Mouse (Mus musculus) neural tube, embryonic 15.5 days (tissue): ENCODE measurements around the gene Nacc2. TPM values are rescaled to one million over a fixed set of nuclear protein-coding genes. Genes with fewer than 3 reads are reported as not detected.
A peak's percentile ranks its signal among the peaks of the same experiment; 100 is the strongest.

Source experiments
- ATAC-seq: fragments of 200-750 bp; cut with Nextera tagmentation; 2 replicates; pipeline ENCODE4 v1.8.0; 2017; ENCODE audit warnings: mild to moderate bottlenecking, moderate TSS enrichment, moderate library complexity; ENCODE audit not compliant: low FRiP score
- H3K27ac ChIP-seq: fragments of 300-500 bp; sonication (generic); replicated peaks from 2 replicates; pipeline ENCODE4 v1.5.1; 2015; ENCODE audit warnings: mild to moderate bottlenecking, inconsistent platforms
- H3K27me3 ChIP-seq: fragments of 300-500 bp; sonication (generic); replicated peaks from 2 replicates; pipeline ENCODE4 v1.6.1; 2015; ENCODE audit warnings: inconsistent platforms
- H3K36me3 ChIP-seq: fragments of 300-500 bp; sonication (generic); 2 replicates; pipeline ENCODE4 v1.6.1; 2015; ENCODE audit warnings: inconsistent platforms
- H3K4me1 ChIP-seq: fragments of 300-500 bp; sonication (generic); 2 replicates; pipeline ENCODE4 v1.6.1; 2015; ENCODE audit warnings: inconsistent platforms
- H3K4me2 ChIP-seq: fragments of 300-500 bp; sonication (generic); 2 replicates; pipeline ENCODE4 v1.6.1; 2015; ENCODE audit warnings: inconsistent platforms, mild to moderate bottlenecking, moderate library complexity
- H3K4me3 ChIP-seq: fragments of 300-500 bp; sonication (generic); replicated peaks from 2 replicates; pipeline ENCODE4 v1.5.1; 2015; ENCODE audit warnings: mild to moderate bottlenecking, inconsistent platforms
- H3K9ac ChIP-seq: fragments of 300-500 bp; sonication (generic); replicated peaks from 2 replicates; pipeline ENCODE4 v1.6.1; 2015; ENCODE audit warnings: mild to moderate bottlenecking, inconsistent platforms
- H3K9me3 ChIP-seq: fragments of 300-500 bp; sonication (generic); replicated peaks from 2 replicates; pipeline ENCODE4 v1.6.1; 2016; ENCODE audit warnings: inconsistent platforms
- WGBS: fragments of 180-500 bp; shearing (Covaris S2); methylation state at CpG from one replicate; pipeline ENCODE4 v1.1.7; 2015; ENCODE audit warnings: mixed read lengths; 5-methylcytosine and 5-hydroxymethylcytosine counted together
- polyA plus RNA-seq: library from polyadenylated mRNA; unstranded; fragments of >200 nt; fragmentation: Nextera tagmentation; extraction: Ambion mirVana; gene quantifications from 2 replicates; pipeline ENCODE4 v1.2.1, GENCODE M21; 2015

Gene Nacc2
- polyA plus RNA-seq, 1 experiment from 2014 or later, result 22.9 TPM

GRCm38 (mm10) chr2:26090876-26091770 lies 31.9 kb downstream of the Nacc2 start:
- Histone ChIP-seq H3K9me3 (no peaks in the 10 kb centered on the region), H3K9ac (peak overlapping the region; percentile 73), H3K36me3 (no peaks in the 10 kb centered on the region), H3K4me3 (peak overlapping the region; percentile 69), H3K4me1 (peaks cover 60% of the 10 kb centered on the region), H3K27ac (peak overlapping the region; percentile 89), H3K4me2 (peak overlapping the region; percentile 95), H3K27me3 (no peaks in the 10 kb centered on the region)
- ATAC-seq, result peak; percentile 56
- 1% methylated on average over 38 of the region's 39 CpGs for WGBS

DNA sequence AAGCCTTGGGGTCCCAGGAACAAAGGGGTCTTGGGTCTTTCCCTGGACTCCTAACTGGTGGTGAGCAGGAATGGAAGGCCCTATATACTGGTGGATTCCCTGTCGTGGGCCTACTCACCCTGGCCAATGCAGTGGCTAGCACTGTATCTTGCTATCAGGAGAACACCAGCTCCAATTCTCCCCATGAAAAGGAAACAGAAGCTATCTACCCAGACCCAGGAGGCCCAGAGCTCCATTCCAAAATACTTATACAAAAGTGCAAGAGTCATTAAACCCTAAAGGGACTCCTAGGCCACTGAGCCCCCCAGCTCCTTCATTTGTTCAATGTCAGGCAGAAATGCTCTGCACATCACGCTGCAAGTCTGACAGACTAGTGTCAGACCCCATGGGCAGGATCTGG lies 34.0 kb downstream of the Nacc2 start:
- Histone ChIP-seq H3K27me3 (no peaks in the 10 kb centered on the region), H3K4me2 (peak overlapping the region; percentile 11; the same call in 1 of the 2 replicates), H3K27ac (no peak overlapping the region), H3K36me3 (no peaks in the 10 kb centered on the region), H3K4me1 (peaks cover 58% of the 10 kb centered on the region), H3K4me3 (no peak overlapping the region), H3K9me3 (no peaks in the 10 kb centered on the region), H3K9ac (0 out of 2 replicates have a peak overlapping the region, but pooled peaks have one; percentile 14)
- 83% methylated on average over 2 of the region's 2 CpGs for WGBS
- no peak for ATAC-seq

DNA sequence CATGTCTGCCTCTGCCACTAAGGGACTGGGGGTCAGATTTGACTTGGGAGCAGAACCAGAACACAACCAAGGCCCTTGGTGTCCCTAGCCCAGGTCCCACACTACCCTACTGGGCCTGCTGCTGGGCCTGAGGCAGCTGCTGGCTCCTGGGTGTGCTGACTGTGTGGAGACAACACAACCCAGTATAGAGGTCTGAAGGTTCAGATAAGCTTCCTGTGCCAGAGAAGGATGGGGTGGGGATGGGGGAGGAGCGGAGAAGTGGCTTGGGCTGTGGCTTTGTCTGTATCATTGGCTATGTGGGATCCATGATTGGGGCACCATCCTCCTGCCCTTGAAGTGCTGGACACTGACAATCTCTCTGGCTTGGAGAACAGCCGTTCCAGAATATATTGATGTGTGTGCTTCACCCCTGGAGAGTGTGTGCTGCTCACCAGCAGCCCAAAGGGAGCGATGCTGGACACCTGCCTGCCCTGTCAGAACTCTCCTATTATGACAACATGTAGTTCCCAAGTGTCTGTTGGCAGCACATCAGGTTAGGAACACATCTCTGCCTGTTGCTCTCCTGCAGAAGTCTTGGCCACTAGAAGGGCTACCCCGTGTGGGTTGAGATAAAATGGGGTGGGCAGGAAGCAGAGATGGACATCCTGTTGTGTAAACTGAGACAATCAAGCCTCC lies 36.0 kb downstream of the Nacc2 start:
- Histone ChIP-seq H3K27ac (no peak overlapping the region), H3K4me3 (no peak overlapping the region), H3K4me1 (peaks cover 39% of the 10 kb centered on the region), H3K9me3 (no peaks in the 10 kb centered on the region), H3K9ac (no peak overlapping the region), H3K4me2 (no peak overlapping the region), H3K36me3 (no peaks in the 10 kb centered on the region), H3K27me3 (no peaks in the 10 kb centered on the region)
- no peak for ATAC-seq
- 81% methylated on average over 4 of the region's 4 CpGs for WGBS

DNA sequence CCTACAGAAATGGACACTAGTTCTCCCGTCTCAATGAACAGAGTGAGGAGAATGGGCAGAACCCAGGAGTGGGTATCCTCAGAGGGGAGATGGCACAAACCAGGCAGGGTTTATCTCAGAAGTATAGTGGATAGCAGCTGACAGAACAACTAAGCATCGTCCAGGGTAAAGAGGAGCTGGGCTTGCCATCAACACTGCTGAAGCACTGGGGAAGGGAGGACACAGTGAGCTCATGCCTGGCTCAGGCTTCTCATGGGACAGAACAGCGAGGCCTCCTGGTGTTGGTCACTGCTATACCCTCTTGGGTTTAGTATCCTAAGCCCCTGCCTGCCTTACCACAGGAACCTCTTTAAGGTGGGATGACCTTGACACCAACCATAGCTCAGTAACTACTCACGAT lies 36.5 kb downstream of the Nacc2 start:
- Histone ChIP-seq H3K36me3 (no peaks in the 10 kb centered on the region), H3K4me1 (peaks cover 36% of the 10 kb centered on the region), H3K4me2 (no peak overlapping the region), H3K27me3 (no peaks in the 10 kb centered on the region), H3K4me3 (no peak overlapping the region), H3K9me3 (no peaks in the 10 kb centered on the region), H3K9ac (no peak overlapping the region), H3K27ac (no peak overlapping the region)
- no peak for ATAC-seq
- 87% methylated on average over 4 of the region's 4 CpGs for whole genome bisulfite sequencing

DNA sequence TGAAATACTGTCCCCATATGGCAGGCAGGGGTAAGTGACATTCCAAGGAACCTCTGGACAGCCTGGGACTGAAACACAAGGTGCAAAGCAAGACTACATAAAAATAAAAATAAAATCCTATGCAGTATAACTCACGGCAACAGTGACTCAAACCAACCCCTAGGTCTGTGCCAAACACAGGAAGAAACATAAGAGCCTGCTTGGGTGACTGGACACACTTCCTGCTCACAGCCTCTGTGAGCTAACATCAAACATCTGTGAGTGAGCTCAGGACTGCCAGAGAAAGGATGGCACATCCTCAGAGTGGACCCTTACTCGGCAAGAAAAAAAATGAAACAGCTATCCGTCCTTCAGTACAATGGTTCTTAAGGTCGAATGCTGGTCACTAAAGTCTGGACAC lies 40.1 kb downstream of the Nacc2 start:
- WGBS, result 74% methylated on average over 4 of the region's 4 CpGs
- no peaks in the 10 kb centered on the region for H3K27me3 ChIP-seq
- H3K9me3 ChIP-seq, result no peaks in the 10 kb centered on the region
- ATAC-seq, result no peak
- H3K4me2 ChIP-seq, result no peak overlapping the region
- no peak overlapping the region for H3K27ac ChIP-seq
- H3K4me3 ChIP-seq, result no peak overlapping the region
- H3K36me3 ChIP-seq, result no peaks in the 10 kb centered on the region
- no peak overlapping the region for H3K9ac ChIP-seq
- H3K4me1 ChIP-seq, result peaks cover 12% of the 10 kb centered on the region; the same call in 1 of the 2 replicates

- Histone ChIP-seq H3K27me3 (no peaks in the 10 kb centered on the region), H3K36me3 (no peaks in the 10 kb centered on the region), H3K9me3 (no peaks in the 10 kb centered on the region), H3K4me3 (no peak overlapping the region), H3K27ac (no peak overlapping the region), H3K4me2 (no peak overlapping the region), H3K4me1 (0 out of 2 replicates have a peak, but pooled peaks cover 5% of the 10 kb centered on the region), H3K9ac (no peak overlapping the region)
- ATAC-seq, result no peak
- WGBS, result 78% methylated on average over 3 of the region's 3 CpGs
These were observed 42.2 kb downstream of the Nacc2 start for GRCm38 (mm10) chr2:26080830-26081229.

DNA sequence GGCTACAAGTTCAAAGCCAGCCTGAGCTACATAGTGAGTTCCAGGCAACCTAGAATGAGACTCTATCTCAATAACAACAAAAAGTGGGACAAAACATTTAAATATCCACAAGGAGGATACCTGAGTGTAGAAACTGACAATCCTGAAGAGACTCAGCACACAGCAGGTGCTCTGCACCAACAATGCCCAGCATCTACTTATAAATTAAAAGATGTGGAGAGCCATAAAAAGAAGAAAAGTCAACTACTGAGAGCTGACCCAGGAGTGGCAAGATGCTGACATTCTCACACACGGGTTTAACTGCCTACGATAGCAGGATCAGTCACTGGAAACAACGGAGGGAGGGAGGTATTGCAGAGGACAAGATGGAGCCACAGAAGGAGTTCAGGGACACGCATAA lies 43.6 kb downstream of the Nacc2 start:
- no peak for ATAC-seq
- Histone ChIP-seq H3K9ac (no peak overlapping the region), H3K4me2 (no peak overlapping the region), H3K27ac (no peak overlapping the region), H3K27me3 (no peaks in the 10 kb centered on the region), H3K4me1 (0 out of 2 replicates have a peak, but pooled peaks cover 5% of the 10 kb centered on the region), H3K36me3 (no peaks in the 10 kb centered on the region), H3K4me3 (no peak overlapping the region), H3K9me3 (no peaks in the 10 kb centered on the region)
- 69% methylated on average over 4 of the region's 4 CpGs for WGBS

DNA sequence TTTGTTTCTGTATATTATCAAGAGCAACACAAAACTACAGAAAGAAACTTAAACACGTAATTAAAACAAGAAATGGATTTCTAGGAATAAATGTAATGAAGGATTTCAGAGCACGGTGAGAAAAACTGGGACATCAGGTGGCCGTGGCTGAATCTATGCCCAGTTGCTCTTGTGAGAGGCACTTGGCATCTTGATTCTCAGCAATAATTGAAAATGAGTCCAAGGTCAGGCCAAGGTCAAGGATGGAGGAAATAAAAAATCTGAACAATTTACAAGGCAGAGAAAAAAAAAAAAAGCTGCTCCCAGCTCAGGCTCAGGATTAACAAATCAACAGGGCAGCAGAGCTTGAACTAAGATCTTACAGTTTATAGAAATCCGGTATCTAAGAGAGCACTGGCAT lies 46.0 kb downstream of the Nacc2 start:
- no peak overlapping the region for H3K4me2 ChIP-seq
- no peak overlapping the region for H3K27ac ChIP-seq
- 80% methylated on average over 4 of the region's 4 CpGs for WGBS
- H3K4me3 ChIP-seq, result no peak overlapping the region
- no peaks in the 10 kb centered on the region for H3K9me3 ChIP-seq
- 0 out of 2 replicates have a peak, but pooled peaks cover 5% of the 10 kb centered on the region for H3K4me1 ChIP-seq
- no peaks in the 10 kb centered on the region for H3K36me3 ChIP-seq
- no peak overlapping the region for H3K9ac ChIP-seq
- no peaks in the 10 kb centered on the region for H3K27me3 ChIP-seq
- no peak for ATAC-seq

GRCm38 (mm10) chr2:26076121-26076520 lies 46.9 kb downstream of the Nacc2 start:
- Histone ChIP-seq H3K4me3 (no peak overlapping the region), H3K9me3 (no peaks in the 10 kb centered on the region), H3K27me3 (no peaks in the 10 kb centered on the region), H3K4me2 (no peak overlapping the region), H3K4me1 (0 out of 2 replicates have a peak, but pooled peaks cover 5% of the 10 kb centered on the region), H3K36me3 (no peaks in the 10 kb centered on the region), H3K27ac (no peak overlapping the region), H3K9ac (no peak overlapping the region)
- ATAC-seq, result no peak
- WGBS, result 89% methylated on average over 2 of the region's 2 CpGs

DNA sequence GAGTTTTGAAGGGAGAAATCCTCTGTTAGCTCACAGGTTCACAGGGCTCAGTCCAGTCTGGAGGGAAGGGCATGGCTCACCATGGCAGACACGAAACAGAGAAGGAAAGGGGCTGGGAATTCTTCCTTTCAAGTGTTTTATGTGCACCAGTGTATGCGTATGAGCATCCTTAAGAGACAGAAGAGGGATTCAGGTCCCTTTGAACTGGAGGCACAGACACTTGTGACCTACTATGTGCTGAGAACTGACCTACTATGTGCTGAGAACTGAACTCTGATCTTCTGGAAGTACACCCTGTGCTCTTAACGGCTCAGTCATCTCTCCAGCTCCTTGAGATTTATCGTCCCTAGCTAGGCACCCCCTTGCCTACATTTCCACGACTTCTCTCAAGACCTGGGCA lies 48.5 kb downstream of the Nacc2 start:
- no peaks in the 10 kb centered on the region for H3K4me1 ChIP-seq
- H3K36me3 ChIP-seq, result no peaks in the 10 kb centered on the region
- H3K4me3 ChIP-seq, result no peak overlapping the region
- no peak overlapping the region for H3K9ac ChIP-seq
- H3K27ac ChIP-seq, result no peak overlapping the region
- WGBS, result 89% methylated on average over 5 of the region's 5 CpGs
- H3K9me3 ChIP-seq, result no peaks in the 10 kb centered on the region
- no peaks in the 10 kb centered on the region for H3K27me3 ChIP-seq
- ATAC-seq, result no peak
- no peak overlapping the region for H3K4me2 ChIP-seq

DNA sequence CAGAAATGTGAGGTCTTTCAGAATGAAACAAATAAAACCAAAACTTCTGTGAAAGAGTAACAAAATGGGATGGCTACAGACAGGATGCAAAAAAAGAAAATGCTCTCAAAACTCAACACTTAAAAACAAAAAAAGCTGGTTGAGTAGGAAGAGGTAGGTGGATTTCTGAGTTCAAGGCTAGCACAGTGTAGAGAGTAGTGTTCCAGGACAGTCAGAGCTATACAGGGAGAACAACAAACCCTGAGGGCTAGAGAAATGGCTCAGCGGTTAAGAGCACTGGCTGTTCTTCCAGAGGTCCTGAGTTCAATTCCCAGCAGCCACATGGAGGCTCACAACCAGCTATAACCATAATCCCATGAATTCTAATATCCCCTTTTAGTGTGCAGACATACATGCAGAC lies 54.4 kb downstream of the Nacc2 start:
- no peak overlapping the region for H3K4me2 ChIP-seq
- H3K36me3 ChIP-seq, result no peaks in the 10 kb centered on the region
- 70% methylated on average over 1 of the region's 1 CpGs for WGBS
- no peak overlapping the region for H3K27ac ChIP-seq
- no peak overlapping the region for H3K9ac ChIP-seq
- no peaks in the 10 kb centered on the region for H3K27me3 ChIP-seq
- no peaks in the 10 kb centered on the region for H3K9me3 ChIP-seq
- ATAC-seq, result no peak
- H3K4me1 ChIP-seq, result peaks cover 18% of the 10 kb centered on the region
- no peak overlapping the region for H3K4me3 ChIP-seq

GRCm38 (mm10) chr2:26068175-26068574 lies 54.8 kb downstream of the Nacc2 start:
- 85% methylated on average over 7 of the region's 7 CpGs for WGBS
- Histone ChIP-seq H3K4me3 (no peak overlapping the region), H3K27me3 (no peaks in the 10 kb centered on the region), H3K9ac (no peak overlapping the region), H3K4me1 (peaks cover 18% of the 10 kb centered on the region), H3K36me3 (no peaks in the 10 kb centered on the region), H3K27ac (no peak overlapping the region), H3K4me2 (no peak overlapping the region), H3K9me3 (no peaks in the 10 kb centered on the region)
- ATAC-seq, result no peak
